Mouse (Mus musculus) layer of hippocampus, adult 8-10 months (tissue): ENCODE results near the gene Lrrc59. TPM values are rescaled to one million over a fixed set of nuclear protein-coding genes. Genes with fewer than 3 reads are reported as not detected.
"Not testable (repeated sequence)": the region's sequence is repeated elsewhere in the genome, so short reads cannot be mapped to it uniquely, and the experiment has no call there.

Source experiments
- DNase-seq, 2 experiments: peaks; one replicate each; pipeline ENCODE4 v3.0.0; 2022; ENCODE audit warnings: low spot score in 2 of 2
- total RNA-seq, 4 experiments: library from RNA; stranded (reverse); gene quantifications; 2 replicates each; pipeline ENCODE4 v1.2.4; 2022

Lrrc59 gene
- total RNA-seq, 4 experiments from 2014 or later = 74.1 to 83.9 (median 79.3) TPM

GRCm38 (mm10) chr11:94692502-94692901 is 62.9 kb downstream of the Lrrc59 start:
- not testable (repeated sequence) for DNase-seq

Other genes starting within 250 kb of the Lrrc59 start
- 1 to 10 TPM; 1.3 to 8.4 (median 3.9) TPM for gene Abcc3, start 236.8 kb upstream of the Lrrc59 start, total RNA-seq
- 10 to 100 TPM; 49.3 to 83.1 (median 67.7) TPM for gene Cacna1g, start 155.6 kb upstream of the Lrrc59 start, total RNA-seq
- under 1 TPM in 2 of 4 experiments, not detected in 2; 0.43 to 0.64 TPM for gene Spata20, start 143.6 kb upstream of the Lrrc59 start, total RNA-seq
- gene Epn3, start 129.8 kb upstream of the Lrrc59 start, total RNA-seq = 1 to 10 TPM; 1.9 to 2.7 (median 2.4) TPM
- gene Mycbpap, start 108.0 kb upstream of the Lrrc59 start, total RNA-seq = 1 to 10 TPM; 3.1 to 7.6 (median 3.5) TPM
- gene Rsad1, start 80.5 kb upstream of the Lrrc59 start, total RNA-seq = 10 to 100 TPM; 12.3 to 14.5 (median 12.6) TPM
- under 1 TPM in 1 of 4 experiments, not detected in 3; 0.71 TPM for gene Chad, start 64.7 kb upstream of the Lrrc59 start, total RNA-seq
- 10 to 100 TPM; 17.4 to 21.5 (median 20.1) TPM for gene Acsf2, start 27.9 kb upstream of the Lrrc59 start, total RNA-seq
- 10 to 100 TPM; 61.9 to 66.8 (median 65.8) TPM for gene Mrpl27, start 24.0 kb downstream of the Lrrc59 start, total RNA-seq
- under 1 TPM in 2 of 4 experiments, not detected in 2; 0.35 to 0.52 TPM for gene Eme1, start 24.2 kb downstream of the Lrrc59 start, total RNA-seq
- 10 to 100 TPM; 23.5 to 28.4 (median 25.3) TPM for gene Xylt2, start 47.7 kb downstream of the Lrrc59 start, total RNA-seq
- not detected for gene Gm11541, start 74.7 kb downstream of the Lrrc59 start, total RNA-seq
- gene Cdc34b, start 112.0 kb downstream of the Lrrc59 start, total RNA-seq = not detected
- gene Tmem92, start 152.9 kb downstream of the Lrrc59 start, total RNA-seq = not detected